Mouse (Mus musculus) cortical plate, adult 2 months (tissue): ENCODE measurements around the gene Entpd1.

Experiments used
- CTCF ChIP-seq: fragments of 200-500 bp; IDR thresholded peaks from 2 replicates; pipeline ENCODE4 v1.5.1; 2011; ENCODE audit warnings: mild to moderate bottlenecking, control low read depth, low read length; ENCODE audit not compliant: insufficient read depth; ENCODE audit errors: extremely low read depth
- POLR2A ChIP-seq: fragments of 200-500 bp; IDR thresholded peaks from 2 replicates; pipeline ENCODE4 v1.6.1; 2011; ENCODE audit warnings: mild to moderate bottlenecking, low read length, control low read depth; ENCODE audit not compliant: insufficient read depth; ENCODE audit errors: extremely low read depth

DNA sequence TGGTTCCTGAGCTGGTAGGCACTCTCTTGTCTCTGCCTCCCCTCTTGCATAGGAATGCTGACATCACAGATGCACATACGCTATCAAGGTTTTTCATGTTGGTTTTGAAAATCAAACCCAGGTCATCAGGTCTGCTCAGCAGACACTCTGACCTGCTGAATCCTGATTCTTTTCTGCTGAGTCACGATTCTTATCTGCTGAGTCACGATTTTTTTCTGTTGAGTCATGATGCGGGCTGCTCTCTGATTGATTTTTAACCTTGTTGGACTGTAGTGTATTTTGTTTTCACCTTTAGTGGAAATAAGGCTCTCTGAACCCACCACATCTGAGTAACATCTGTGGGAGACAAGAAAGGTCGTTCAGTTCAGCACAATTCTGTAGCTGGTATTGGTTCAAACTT, 63.2 kb downstream of the Entpd1 start:
- TF ChIP-seq CTCF (no peak), POLR2A (no peak)
